Mouse (Mus musculus) kidney, postnatal 0 days (tissue): ENCODE measurements around the gene Cabin1. TPM values are rescaled to one million over a fixed set of nuclear protein-coding genes. Genes with fewer than 3 reads are reported as not detected.
A peak's percentile ranks its signal among the peaks of the same experiment; 100 is the strongest.

ENCODE experiments used
- ATAC-seq: fragments of 200-750 bp; cut with Nextera tagmentation; replicated peaks from 2 replicates; pipeline ENCODE4 v1.8.0; 2017; ENCODE audit warnings: low read depth, moderate number of reproducible peaks, moderate TSS enrichment, moderate library complexity; ENCODE audit not compliant: low FRiP score
- DNase-seq: peaks from one replicate; pipeline ENCODE4 v3.0.0-alpha.2; 2016; ENCODE audit warnings: low spot score
- H3K27ac ChIP-seq: fragments of 300-500 bp; sonication (generic); 2 replicates; pipeline ENCODE4 v1.5.1; 2014; ENCODE audit warnings: mild to moderate bottlenecking
- H3K27me3 ChIP-seq: fragments of 300-500 bp; sonication (generic); 2 replicates; pipeline ENCODE4 v1.6.1; 2014; ENCODE audit warnings: low read length, mixed read lengths; ENCODE audit not compliant: insufficient read depth
- H3K36me3 ChIP-seq: fragments of 300-500 bp; sonication (generic); 2 replicates; pipeline ENCODE4 v1.6.1; 2014; ENCODE audit warnings: low read length, mixed read lengths; ENCODE audit not compliant: insufficient read depth
- H3K4me1 ChIP-seq: fragments of 300-500 bp; sonication (generic); replicated peaks from 2 replicates; pipeline ENCODE4 v1.6.1; 2014; ENCODE audit warnings: antibody characterized with exemption, low read length, mixed read lengths; ENCODE audit not compliant: insufficient read depth
- H3K4me2 ChIP-seq: fragments of 300-500 bp; sonication (generic); 2 replicates; pipeline ENCODE4 v1.6.1; 2014; ENCODE audit warnings: mild to moderate bottlenecking, low read length, moderate library complexity, mixed read lengths
- H3K4me3 ChIP-seq: fragments of 300-500 bp; sonication (generic); replicated peaks from 2 replicates; pipeline ENCODE4 v1.5.1; 2014; ENCODE audit warnings: low read depth, low read length
- H3K9ac ChIP-seq: fragments of 300-500 bp; sonication (generic); 2 replicates; pipeline ENCODE4 v1.6.1; 2014; ENCODE audit warnings: low read depth, low read length
- H3K9me3 ChIP-seq: fragments of 300-500 bp; sonication (generic); replicated peaks from 2 replicates; pipeline ENCODE4 v1.6.1; 2016; ENCODE audit warnings: low read length, inconsistent platforms, mixed read lengths
- CTCF ChIP-seq: IDR thresholded peaks from 2 replicates; pipeline ENCODE4 v1.5.1; 2016; ENCODE audit warnings: antibody characterized with exemption, low read depth, mild to moderate bottlenecking, moderate library complexity
- WGBS: fragments of 180-500 bp; shearing (Covaris S2); extraction: QIAGEN DNeasy Blood & Tissue Kit; methylation state at CpG from one replicate; pipeline ENCODE4 v1.1.7; 2014; 5-methylcytosine and 5-hydroxymethylcytosine counted together
- polyA plus RNA-seq: library from polyadenylated mRNA; unstranded; fragments of >200 nt; fragmentation: Nextera tagmentation; extraction: Ambion mirVana; gene quantifications from 2 replicates; pipeline ENCODE4 v1.2.1, GENCODE M21; 2015

Cabin1 gene
- polyA plus RNA-seq, 1 experiment from 2014 or later: 24.0 TPM

DNA sequence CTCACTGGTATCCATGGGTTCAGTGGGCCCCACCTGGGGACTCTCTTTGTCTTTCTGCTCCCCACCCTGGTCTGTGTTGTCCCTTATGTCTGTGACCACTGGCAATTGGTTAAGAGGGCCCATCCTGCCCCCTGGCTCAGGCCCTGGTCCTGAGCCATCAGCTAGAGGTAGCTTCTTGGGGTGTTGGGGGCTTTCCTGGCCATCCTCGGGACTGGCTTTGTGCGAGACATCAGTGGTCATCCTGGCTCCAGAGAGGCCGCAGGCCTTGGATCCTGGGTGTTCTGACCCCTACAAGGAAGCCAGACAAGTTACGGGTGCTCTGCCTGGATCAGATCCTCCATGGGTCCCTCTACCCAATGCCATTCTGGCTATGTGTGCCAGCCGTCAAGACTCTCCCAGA lies 107.0 kb downstream of the Cabin1 start:
- WGBS: 95% methylated on average over 5 of the region's 5 CpGs
- Histone ChIP-seq H3K9me3 (no peaks in the 10 kb centered on the region), H3K4me2 (no peak overlapping the region), H3K27me3 (no peaks in the 10 kb centered on the region), H3K27ac (no peak overlapping the region), H3K9ac (no peak overlapping the region), H3K4me3 (no peak overlapping the region), H3K4me1 (0 out of 2 replicates have a peak, but pooled peaks cover 3% of the 10 kb centered on the region), H3K36me3 (peaks cover 82% of the 10 kb centered on the region)
- DNase-seq (no peak), ATAC-seq (no peak)
- TF ChIP-seq CTCF: no peak

DNA sequence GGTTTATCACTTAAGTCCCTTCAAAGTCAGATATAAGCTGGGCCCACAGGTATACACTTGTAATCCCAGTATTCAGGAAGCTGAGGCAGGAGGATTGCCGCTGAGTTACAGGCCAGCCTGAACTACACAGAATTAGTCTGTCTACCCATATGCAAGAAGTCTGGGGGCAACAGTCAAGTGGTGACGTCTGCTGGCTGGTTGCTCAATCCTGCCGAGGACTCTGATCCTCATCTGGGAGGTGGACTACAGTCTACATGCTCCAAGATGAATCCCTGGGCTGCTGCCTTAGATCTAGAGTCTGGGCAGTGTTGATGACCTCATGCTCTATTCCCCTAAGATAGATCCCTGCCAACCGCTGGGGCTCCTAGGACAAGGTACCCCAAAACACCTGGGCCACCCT lies 110.1 kb downstream of the Cabin1 start:
- Histone ChIP-seq H3K9ac (no peak overlapping the region), H3K4me1 (no peaks in the 10 kb centered on the region), H3K27ac (no peak overlapping the region), H3K27me3 (no peaks in the 10 kb centered on the region), H3K9me3 (no peaks in the 10 kb centered on the region), H3K4me3 (no peak overlapping the region), H3K4me2 (no peak overlapping the region), H3K36me3 (peaks cover 82% of the 10 kb centered on the region)
- no peak for DNase-seq
- no peak for TF ChIP-seq CTCF
- WGBS: 86% methylated on average over 4 of the region's 4 CpGs
- no peak for ATAC-seq

DNA sequence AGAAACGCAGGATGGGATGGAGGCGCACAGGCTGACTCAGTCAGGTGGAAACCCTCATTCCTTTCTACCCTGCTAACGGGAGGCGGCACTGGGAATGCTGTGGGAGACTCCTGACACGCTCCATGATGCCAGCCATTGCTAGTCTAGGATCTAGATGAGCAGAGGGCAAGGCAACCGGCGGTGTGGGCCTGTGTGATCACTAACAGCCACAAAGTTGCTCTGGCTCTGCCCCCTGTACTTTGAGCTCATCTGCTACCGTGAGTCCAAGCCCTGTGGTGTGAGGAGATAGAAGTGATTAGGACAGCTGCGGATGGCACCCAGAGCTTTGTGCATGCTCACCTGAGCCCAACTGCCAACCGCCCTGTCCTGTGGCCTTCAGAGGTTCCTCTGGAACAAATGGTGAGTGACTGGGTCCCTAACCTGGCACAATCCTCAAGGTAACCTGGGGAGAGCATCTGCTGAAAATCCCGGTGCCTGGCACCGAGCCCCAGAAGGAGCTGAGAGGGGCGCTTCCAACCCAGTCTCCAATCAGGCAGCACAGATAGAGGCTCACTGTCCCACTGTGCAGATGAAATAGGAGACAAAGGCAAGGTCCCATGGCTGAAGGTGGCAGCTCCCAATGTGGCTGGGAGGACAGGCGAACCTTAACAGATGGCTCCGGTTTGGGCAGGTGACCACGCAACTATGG lies 112.6 kb downstream of the Cabin1 start:
- peak; percentile 45 for ATAC-seq
- no peak for TF ChIP-seq CTCF
- DNase-seq: no peak
- H3K9me3 ChIP-seq: no peaks in the 10 kb centered on the region
- H3K27ac ChIP-seq: 0 out of 2 replicates have a peak overlapping the region, but pooled peaks have one; percentile 5
- WGBS: 88% methylated on average over 16 of the region's 16 CpGs
- H3K9ac ChIP-seq: no peak overlapping the region
- H3K4me3 ChIP-seq: no peak overlapping the region
- no peaks in the 10 kb centered on the region for H3K4me1 ChIP-seq
- H3K36me3 ChIP-seq: peaks cover 65% of the 10 kb centered on the region
- no peak overlapping the region for H3K4me2 ChIP-seq
- H3K27me3 ChIP-seq: no peaks in the 10 kb centered on the region

DNA sequence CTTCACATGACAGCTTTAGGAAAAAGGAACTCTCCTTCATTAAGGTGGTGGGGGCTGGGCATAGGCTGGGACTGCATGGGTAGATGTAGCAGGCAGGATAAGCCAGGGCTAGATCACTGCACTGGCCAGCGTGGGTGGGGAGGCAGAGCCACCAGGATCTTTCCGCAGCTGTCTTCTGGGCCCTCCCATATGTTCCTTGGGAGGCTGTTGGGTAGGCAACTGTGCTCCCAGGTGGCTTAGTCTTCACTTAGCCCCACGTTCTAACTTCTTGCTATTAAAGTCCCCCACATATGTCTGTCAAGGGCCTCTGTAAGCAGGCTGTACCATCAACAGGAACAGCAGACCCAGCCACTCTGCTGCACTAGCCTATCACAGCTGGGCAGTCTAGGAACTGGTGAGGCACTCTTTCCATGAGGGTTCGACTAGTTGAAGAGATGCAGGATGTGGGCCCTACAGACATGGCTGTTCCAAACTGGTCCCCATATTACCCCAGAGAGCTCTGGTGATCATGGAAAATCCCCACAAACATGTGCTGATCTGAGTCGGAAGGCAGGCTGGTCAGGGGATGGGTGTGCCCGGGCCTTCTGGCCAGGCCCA lies 113.7 kb downstream of the Cabin1 start:
- 89% methylated on average over 6 of the region's 6 CpGs for WGBS
- H3K9ac ChIP-seq: no peak overlapping the region
- ATAC-seq (no peak), DNase-seq (no peak)
- no peak overlapping the region for H3K4me3 ChIP-seq
- H3K27me3 ChIP-seq: no peaks in the 10 kb centered on the region
- H3K27ac ChIP-seq: no peak overlapping the region
- H3K4me2 ChIP-seq: no peak overlapping the region
- no peaks in the 10 kb centered on the region for H3K9me3 ChIP-seq
- no peak for TF ChIP-seq CTCF
- H3K4me1 ChIP-seq: no peaks in the 10 kb centered on the region
- H3K36me3 ChIP-seq: peaks cover 62% of the 10 kb centered on the region

DNA sequence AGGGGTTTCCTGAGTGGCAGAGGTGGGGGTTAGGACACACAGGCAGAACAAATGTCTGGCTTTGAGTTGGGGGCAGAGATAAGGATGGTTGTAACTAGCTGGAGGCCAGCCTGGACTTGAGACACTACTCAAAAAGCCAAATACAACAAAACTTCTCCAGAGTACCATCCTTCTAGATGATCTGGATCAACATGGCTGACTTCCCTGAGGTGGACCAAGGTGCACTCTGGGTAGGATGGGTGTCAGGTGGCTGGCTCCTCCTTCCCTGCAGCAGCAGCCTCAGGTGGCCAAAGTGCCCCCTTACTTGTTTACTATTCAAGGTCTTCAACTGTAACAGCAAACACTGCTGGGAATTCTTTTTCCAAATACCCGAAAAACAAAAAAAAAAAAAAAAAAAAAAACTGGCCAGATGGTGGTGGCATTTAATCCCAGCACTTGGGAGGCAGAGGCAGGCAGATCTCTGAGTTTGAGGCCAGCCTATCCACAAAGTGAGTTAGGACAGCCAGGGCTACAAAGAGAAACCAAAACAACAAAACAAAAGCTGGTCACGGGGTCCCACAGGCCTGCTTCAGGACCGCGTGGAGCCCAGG lies 114.6 kb downstream of the Cabin1 start:
- WGBS: 95% methylated on average over 4 of the region's 4 CpGs
- Histone ChIP-seq H3K9ac (no peak overlapping the region), H3K4me3 (no peak overlapping the region), H3K36me3 (peaks cover 53% of the 10 kb centered on the region), H3K4me2 (no peak overlapping the region), H3K4me1 (no peaks in the 10 kb centered on the region), H3K27ac (no peak overlapping the region), H3K9me3 (no peaks in the 10 kb centered on the region), H3K27me3 (no peaks in the 10 kb centered on the region)
- DNase-seq: no peak
- ATAC-seq: no peak
- TF ChIP-seq CTCF: no peak

DNA sequence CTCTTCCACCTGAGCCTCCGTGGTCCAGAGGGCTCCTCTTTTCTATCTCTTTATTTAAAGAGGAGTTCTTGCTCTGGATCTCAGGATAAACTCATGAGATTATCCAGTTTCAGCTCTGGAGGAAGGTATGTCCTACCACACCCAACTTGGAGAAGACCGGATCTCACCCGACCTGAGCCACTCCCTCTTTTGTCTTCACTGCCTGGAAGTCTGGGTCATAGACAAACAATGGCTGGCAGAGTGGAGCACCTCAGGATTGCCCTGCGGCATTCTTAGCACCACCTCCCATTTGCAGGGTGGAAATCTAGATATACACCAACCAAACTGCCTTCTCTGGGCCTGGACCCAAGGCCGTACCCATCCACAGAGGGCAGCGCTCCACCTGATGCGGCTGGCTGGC lies 115.1 kb downstream of the Cabin1 start:
- H3K4me2 ChIP-seq: no peak overlapping the region
- H3K27ac ChIP-seq: no peak overlapping the region
- H3K9ac ChIP-seq: no peak overlapping the region
- H3K36me3 ChIP-seq: peaks cover 48% of the 10 kb centered on the region
- WGBS: 84% methylated on average over 7 of the region's 7 CpGs
- ATAC-seq (no peak), DNase-seq (no peak)
- no peaks in the 10 kb centered on the region for H3K27me3 ChIP-seq
- TF ChIP-seq CTCF: no peak
- no peaks in the 10 kb centered on the region for H3K9me3 ChIP-seq
- H3K4me1 ChIP-seq: no peaks in the 10 kb centered on the region; the same call in 1 of the 2 replicates
- no peak overlapping the region for H3K4me3 ChIP-seq
